Mouse (Mus musculus): ENCODE data around the gene 0610010F05Rik.

0610010F05Rik gene

GRCm38 (mm10) chr11:23565761-23566160 is 67.7 kb downstream of the 0610010F05Rik start:
- DNase-seq (ENCODE audit: low read depth, low spot score) = peak; percentile 46

DNA sequence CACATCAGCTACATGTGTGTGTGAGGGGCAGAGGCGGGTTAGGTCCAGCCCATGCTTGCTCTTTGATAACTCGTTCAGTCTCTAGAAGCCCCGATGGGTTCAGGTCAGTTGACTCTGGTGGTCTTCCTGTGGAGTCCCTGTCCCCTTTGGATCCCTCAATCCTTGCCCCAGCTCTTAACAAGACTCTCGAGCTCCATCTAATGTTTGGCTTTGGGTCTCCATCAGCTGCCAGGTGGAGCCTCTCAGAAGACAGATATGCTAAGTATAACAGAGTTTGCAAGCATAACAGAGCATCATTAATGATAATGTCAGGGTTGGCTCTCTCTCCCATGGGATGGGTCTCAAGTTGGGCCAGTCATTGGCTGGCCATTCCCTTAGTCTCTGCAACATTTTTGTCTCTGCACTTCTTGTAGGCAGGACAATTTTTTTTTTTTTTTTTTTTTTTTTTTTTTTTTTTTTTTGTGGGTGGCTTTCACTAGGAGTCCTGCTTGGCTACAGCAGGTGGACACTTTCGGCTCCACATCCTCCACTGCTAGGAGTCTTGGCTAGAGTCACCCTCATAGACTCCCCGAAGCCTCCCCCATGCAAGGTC is 76.3 kb downstream of the 0610010F05Rik start:
- no peak for DNase-seq (ENCODE audit: low read depth, low spot score)

DNA sequence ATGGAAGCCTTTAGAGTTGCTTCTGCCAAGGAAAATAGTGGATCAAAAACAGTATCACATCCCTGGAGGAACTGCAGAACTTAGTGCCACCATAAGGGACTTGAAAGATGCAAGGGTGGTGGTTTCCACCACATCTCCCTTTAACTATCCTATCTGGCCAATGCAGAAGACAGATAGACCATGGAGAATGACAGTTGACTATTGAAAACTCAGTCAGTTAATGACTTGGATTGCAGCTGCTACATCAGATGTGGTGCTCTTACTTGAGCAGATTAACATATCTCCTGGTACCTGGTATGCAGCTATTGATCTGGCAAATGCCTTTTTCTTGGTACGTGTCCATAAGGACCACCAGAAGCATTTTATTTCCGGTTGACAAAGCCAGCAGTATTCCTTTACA is 96.0 kb downstream of the 0610010F05Rik start:
- DNase-seq (ENCODE audit: low read depth, low spot score) = no peak

- no peak for DNase-seq (ENCODE audit: low read depth, low spot score)
Measured at GRCm38 (mm10) chr11:23520473-23521205, 112.8 kb downstream of the 0610010F05Rik start, which contains the start of gene 1700093K21Rik. TSS of gene 1700093K21Rik (minus strand) at chr11:23521155.

GRCm38 (mm10) chr11:23518981-23519380 is 114.5 kb downstream of the 0610010F05Rik start:
- DNase-seq (ENCODE audit: low read depth, low spot score) = no peak

GRCm38 (mm10) chr11:23515315-23515714 is 118.1 kb downstream of the 0610010F05Rik start:
- no peak for DNase-seq (ENCODE audit: low read depth, low spot score)

Measured in retina, postnatal 7 days (tissue).